Mouse (Mus musculus) kidney, postnatal 0 days (tissue): ENCODE measurements around the gene Chst11. TPM values are rescaled to one million over a fixed set of nuclear protein-coding genes. Genes with fewer than 3 reads are reported as not detected.

ENCODE experiments used
- ATAC-seq: fragments of 200-750 bp; cut with Nextera tagmentation; replicated peaks from 2 replicates; pipeline ENCODE4 v1.8.0; 2017; ENCODE audit warnings: low read depth, moderate number of reproducible peaks, moderate TSS enrichment, moderate library complexity; ENCODE audit not compliant: low FRiP score
- DNase-seq: peaks from one replicate; pipeline ENCODE4 v3.0.0-alpha.2; 2016; ENCODE audit warnings: low spot score
- H3K27ac ChIP-seq: fragments of 300-500 bp; sonication (generic); 2 replicates; pipeline ENCODE4 v1.5.1; 2014; ENCODE audit warnings: mild to moderate bottlenecking
- H3K27me3 ChIP-seq: fragments of 300-500 bp; sonication (generic); 2 replicates; pipeline ENCODE4 v1.6.1; 2014; ENCODE audit warnings: low read length, mixed read lengths; ENCODE audit not compliant: insufficient read depth
- H3K36me3 ChIP-seq: fragments of 300-500 bp; sonication (generic); 2 replicates; pipeline ENCODE4 v1.6.1; 2014; ENCODE audit warnings: low read length, mixed read lengths; ENCODE audit not compliant: insufficient read depth
- H3K4me1 ChIP-seq: fragments of 300-500 bp; sonication (generic); replicated peaks from 2 replicates; pipeline ENCODE4 v1.6.1; 2014; ENCODE audit warnings: antibody characterized with exemption, low read length, mixed read lengths; ENCODE audit not compliant: insufficient read depth
- H3K4me2 ChIP-seq: fragments of 300-500 bp; sonication (generic); 2 replicates; pipeline ENCODE4 v1.6.1; 2014; ENCODE audit warnings: mild to moderate bottlenecking, low read length, moderate library complexity, mixed read lengths
- H3K4me3 ChIP-seq: fragments of 300-500 bp; sonication (generic); replicated peaks from 2 replicates; pipeline ENCODE4 v1.5.1; 2014; ENCODE audit warnings: low read depth, low read length
- H3K9ac ChIP-seq: fragments of 300-500 bp; sonication (generic); 2 replicates; pipeline ENCODE4 v1.6.1; 2014; ENCODE audit warnings: low read depth, low read length
- H3K9me3 ChIP-seq: fragments of 300-500 bp; sonication (generic); replicated peaks from 2 replicates; pipeline ENCODE4 v1.6.1; 2016; ENCODE audit warnings: low read length, inconsistent platforms, mixed read lengths
- CTCF ChIP-seq: IDR thresholded peaks from 2 replicates; pipeline ENCODE4 v1.5.1; 2016; ENCODE audit warnings: antibody characterized with exemption, low read depth, mild to moderate bottlenecking, moderate library complexity
- WGBS: fragments of 180-500 bp; shearing (Covaris S2); extraction: QIAGEN DNeasy Blood & Tissue Kit; methylation state at CpG from one replicate; pipeline ENCODE4 v1.1.7; 2014; 5-methylcytosine and 5-hydroxymethylcytosine counted together
- polyA plus RNA-seq: library from polyadenylated mRNA; unstranded; fragments of >200 nt; fragmentation: Nextera tagmentation; extraction: Ambion mirVana; gene quantifications from 2 replicates; pipeline ENCODE4 v1.2.1, GENCODE M21; 2015

Gene Chst11
- polyA plus RNA-seq, 1 experiment from 2014 or later = 2.9 TPM

DNA sequence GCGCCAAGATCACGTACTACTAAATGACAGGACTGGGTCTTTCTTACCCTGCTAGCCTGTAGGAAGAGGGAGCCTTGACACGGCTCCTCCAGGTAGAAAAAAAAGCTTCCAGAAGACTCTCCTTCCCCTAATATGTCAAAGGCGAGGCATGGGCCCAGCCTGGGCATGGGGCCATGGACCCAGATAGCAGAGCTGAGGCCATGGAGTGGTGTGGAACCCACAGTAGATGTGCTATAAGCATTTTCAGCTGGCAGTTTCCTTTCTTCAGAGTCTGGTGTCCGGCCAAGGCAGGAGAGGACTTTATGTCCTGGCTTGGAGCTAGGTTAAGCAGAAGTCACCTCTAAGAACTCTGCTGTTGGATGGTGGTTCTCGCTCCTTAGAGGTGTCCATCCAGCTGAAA lies 111.0 kb downstream of the Chst11 start:
- Histone ChIP-seq H3K27me3 (no peaks in the 10 kb centered on the region), H3K4me3 (no peak overlapping the region), H3K4me2 (no peak overlapping the region), H3K27ac (no peak overlapping the region), H3K9me3 (no peaks in the 10 kb centered on the region), H3K9ac (no peak overlapping the region), H3K4me1 (peaks cover 6% of the 10 kb centered on the region; the same call in 1 of the 2 replicates), H3K36me3 (no peaks in the 10 kb centered on the region)
- DNase-seq (no peak), ATAC-seq (no peak)
- 92% methylated on average over 6 of the region's 6 CpGs for WGBS
- TF ChIP-seq CTCF = no peak

- H3K27ac ChIP-seq = no peak overlapping the region
- H3K4me2 ChIP-seq = no peak overlapping the region
- TF ChIP-seq CTCF = no peak
- no peaks in the 10 kb centered on the region for H3K9me3 ChIP-seq
- no peak overlapping the region for H3K9ac ChIP-seq
- peaks cover 10% of the 10 kb centered on the region; the same call in 1 of the 2 replicates for H3K4me1 ChIP-seq
- no peaks in the 10 kb centered on the region for H3K27me3 ChIP-seq
- H3K36me3 ChIP-seq = no peaks in the 10 kb centered on the region
- H3K4me3 ChIP-seq = no peak overlapping the region
- ATAC-seq = no peak
- DNase-seq = no peak
- WGBS = 65% methylated on average over 10 of the region's 10 CpGs
Measured at GRCm38 (mm10) chr10:83098940-83099339, 113.6 kb downstream of the Chst11 start.

- Histone ChIP-seq H3K27ac (no peak overlapping the region), H3K4me2 (no peak overlapping the region), H3K9ac (no peak overlapping the region), H3K27me3 (no peaks in the 10 kb centered on the region), H3K4me3 (no peak overlapping the region), H3K9me3 (no peaks in the 10 kb centered on the region), H3K4me1 (peaks cover 10% of the 10 kb centered on the region; the same call in 1 of the 2 replicates), H3K36me3 (no peaks in the 10 kb centered on the region)
- DNase-seq (peak; percentile 25), ATAC-seq (no peak)
- WGBS = 89% methylated on average over 3 of the region's 3 CpGs
- peak; percentile 46 for TF ChIP-seq CTCF
Measured at GRCm38 (mm10) chr10:83099669-83100068, 114.4 kb downstream of the Chst11 start.

DNA sequence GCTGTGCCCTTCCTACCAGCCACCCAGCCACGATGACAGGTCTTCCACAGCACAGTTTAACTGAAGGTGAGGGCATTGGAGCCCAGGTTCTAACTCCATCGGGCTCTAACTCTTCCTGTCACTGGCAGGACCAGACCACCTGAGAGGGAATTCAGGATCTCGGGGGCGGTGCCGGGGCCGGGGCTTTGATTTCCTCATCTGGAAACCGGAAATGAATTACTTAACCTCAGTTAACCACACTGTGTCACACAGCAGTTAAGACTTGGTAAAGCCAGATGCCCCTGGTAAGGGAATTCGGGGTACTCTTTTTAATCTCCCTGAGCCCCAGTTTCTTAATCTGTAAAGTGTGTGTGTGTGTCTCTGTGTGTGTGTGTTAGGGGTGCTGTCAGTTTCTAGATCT lies 115.6 kb downstream of the Chst11 start:
- no peaks in the 10 kb centered on the region for H3K27me3 ChIP-seq
- ATAC-seq (no peak; the same call in 1 of the 2 replicates), DNase-seq (no peak)
- H3K36me3 ChIP-seq = no peaks in the 10 kb centered on the region
- H3K27ac ChIP-seq = no peak overlapping the region
- no peak for TF ChIP-seq CTCF
- H3K4me3 ChIP-seq = no peak overlapping the region
- no peaks in the 10 kb centered on the region for H3K9me3 ChIP-seq
- H3K4me1 ChIP-seq = peaks cover 10% of the 10 kb centered on the region; the same call in 1 of the 2 replicates
- WGBS = 20% methylated on average over 8 of the region's 8 CpGs
- no peak overlapping the region for H3K9ac ChIP-seq
- no peak overlapping the region for H3K4me2 ChIP-seq

GRCm38 (mm10) chr10:83101421-83102207 lies 116.3 kb downstream of the Chst11 start:
- WGBS = 80% methylated on average over 9 of the region's 9 CpGs
- Histone ChIP-seq H3K9me3 (no peaks in the 10 kb centered on the region), H3K9ac (no peak overlapping the region), H3K27me3 (no peaks in the 10 kb centered on the region), H3K27ac (no peak overlapping the region), H3K4me1 (peaks cover 10% of the 10 kb centered on the region; the same call in 1 of the 2 replicates), H3K4me2 (no peak overlapping the region), H3K4me3 (no peak overlapping the region), H3K36me3 (no peaks in the 10 kb centered on the region)
- ATAC-seq (no peak), DNase-seq (peak; percentile 29)
- TF ChIP-seq CTCF = no peak

GRCm38 (mm10) chr10:83102745-83103144 lies 117.4 kb downstream of the Chst11 start:
- Histone ChIP-seq H3K9ac (no peak overlapping the region), H3K9me3 (no peaks in the 10 kb centered on the region), H3K36me3 (no peaks in the 10 kb centered on the region), H3K27me3 (no peaks in the 10 kb centered on the region), H3K4me1 (peaks cover 13% of the 10 kb centered on the region; the same call in 1 of the 2 replicates), H3K4me3 (no peak overlapping the region), H3K27ac (no peak overlapping the region), H3K4me2 (no peak overlapping the region)
- ATAC-seq (no peak), DNase-seq (peak; percentile 23)
- TF ChIP-seq CTCF = no peak
- 33% methylated on average over 15 of the region's 15 CpGs for WGBS
